Mouse (Mus musculus) adrenal gland, adult 2 months (tissue): ENCODE measurements around the gene Pycr1. TPM values are rescaled to one million over a fixed set of nuclear protein-coding genes. Genes with fewer than 3 reads are reported as not detected.

Source experiments
- DNase-seq: peaks from one replicate; pipeline ENCODE4 v3.0.0; 2021
- polyA plus RNA-seq: library from polyadenylated mRNA; depleted of rRNA; stranded (reverse); fragments of >200 nt; gene quantifications from 2 replicates; pipeline ENCODE4 v1.2.3, GENCODE M21; 2012
- total RNA-seq, 2 experiments: library from RNA; stranded (reverse); gene quantifications; 2 replicates each; pipeline ENCODE4 v1.2.3; 2021

Pycr1 gene
- total and polyA plus RNA-seq, 3 experiments = 1.0 to 3.5 (median 1.9) TPM

- peak; percentile 87 for DNase-seq
Observed at GRCm38 (mm10) chr11:120658876-120659410, 15.4 kb upstream of the Pycr1 start.

GRCm38 (mm10) chr11:120657301-120657700, 13.7 kb upstream of the Pycr1 start:
- no peak for DNase-seq

DNA sequence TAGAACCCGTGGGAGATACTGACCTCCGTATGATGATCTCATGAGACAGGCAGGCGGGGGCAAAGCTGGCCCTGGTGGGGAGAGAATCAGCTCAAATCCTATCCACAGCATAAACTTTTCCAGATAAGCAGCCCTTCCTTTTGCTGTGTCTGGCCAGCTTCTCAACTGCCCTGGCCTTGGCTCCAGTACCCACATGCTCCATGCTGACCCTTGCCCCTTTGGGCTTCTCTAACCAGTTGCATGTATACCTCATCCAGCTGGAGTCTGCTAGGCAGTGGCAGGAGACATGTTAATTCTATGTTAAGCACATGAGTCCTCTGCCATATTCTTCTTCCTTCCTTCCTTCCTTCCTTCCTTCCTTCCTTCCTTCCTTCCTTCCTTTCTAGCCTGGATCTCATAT, 11.2 kb upstream of the Pycr1 start:
- DNase-seq = no peak

DNA sequence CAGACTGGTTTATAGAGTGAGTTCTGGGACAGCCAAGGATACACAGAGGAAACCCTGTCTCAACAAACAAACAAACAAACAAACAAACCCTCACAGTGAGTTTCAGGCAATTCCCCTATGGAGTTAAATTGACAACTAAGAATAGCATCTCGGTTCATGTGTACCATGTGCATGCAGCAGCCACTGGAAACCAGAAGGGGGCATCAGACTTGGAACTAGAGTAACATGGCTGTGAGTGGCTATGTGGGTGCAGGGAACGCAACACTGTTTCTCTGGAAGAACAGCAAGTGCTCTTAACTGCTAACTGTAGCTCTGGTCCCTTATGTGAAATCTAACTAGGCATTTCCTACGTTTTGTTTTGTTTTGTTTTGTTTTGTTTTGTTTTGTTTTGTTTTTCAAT, 8.3 kb upstream of the Pycr1 start:
- DNase-seq = no peak

DNA sequence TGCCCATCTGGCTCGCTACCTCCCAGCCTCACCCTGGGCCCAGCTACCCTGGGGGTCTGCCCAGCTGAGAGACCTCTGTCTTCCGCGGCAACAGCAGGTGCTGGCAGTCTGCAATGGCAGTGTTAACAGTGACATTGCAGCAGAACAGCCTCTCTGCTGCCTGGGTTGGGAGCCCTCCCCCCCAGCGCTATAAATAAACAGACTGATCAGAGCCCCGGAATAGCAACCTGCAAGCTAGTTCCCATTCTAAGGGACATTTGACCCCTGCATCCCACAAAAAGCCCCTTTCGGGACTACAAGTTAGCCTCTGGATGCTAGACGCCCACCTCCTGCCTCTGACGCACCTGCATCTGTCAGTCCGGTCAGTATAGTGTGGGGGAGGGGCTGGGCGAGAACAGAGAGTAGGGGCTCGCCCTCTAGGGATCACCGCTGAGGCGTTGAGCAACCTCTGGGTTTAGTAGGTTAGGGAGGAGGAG, 4.5 kb upstream of the Pycr1 start, which contains the start of gene Myadml2:
TSS of gene Myadml2 (minus strand) at position 158 of the 476 bp plus-strand sequence.
- DNase-seq = no peak

- no peak for DNase-seq
Observed at GRCm38 (mm10) chr11:120647047-120647830, 3.7 kb upstream of the Pycr1 start.

- no peak for DNase-seq
Observed at GRCm38 (mm10) chr11:120642939-120643600, 499 bp downstream of the Pycr1 start.

DNA sequence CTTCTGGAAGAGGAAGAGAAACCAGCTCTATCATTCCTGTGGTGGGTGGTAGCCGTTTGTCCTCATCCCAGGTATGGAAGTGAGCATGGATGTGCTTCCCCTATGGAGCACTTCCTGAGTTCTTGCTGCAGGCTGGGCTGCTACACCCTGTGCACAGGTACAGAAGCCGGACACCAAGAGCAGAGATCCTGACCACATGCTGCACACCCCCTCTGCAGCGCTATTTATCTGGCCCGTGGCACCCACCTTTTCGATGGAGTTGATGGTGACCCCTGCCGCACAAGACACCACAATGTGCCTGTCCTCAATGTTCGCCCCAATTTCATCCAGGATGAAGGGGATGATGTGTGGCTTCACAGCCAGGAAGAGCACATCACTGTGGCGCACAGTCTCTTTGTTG, 1.7 kb downstream of the Pycr1 start:
- no peak for DNase-seq

- no peak for DNase-seq
Observed at GRCm38 (mm10) chr11:120641255-120641654, 2.3 kb downstream of the Pycr1 start.

DNA sequence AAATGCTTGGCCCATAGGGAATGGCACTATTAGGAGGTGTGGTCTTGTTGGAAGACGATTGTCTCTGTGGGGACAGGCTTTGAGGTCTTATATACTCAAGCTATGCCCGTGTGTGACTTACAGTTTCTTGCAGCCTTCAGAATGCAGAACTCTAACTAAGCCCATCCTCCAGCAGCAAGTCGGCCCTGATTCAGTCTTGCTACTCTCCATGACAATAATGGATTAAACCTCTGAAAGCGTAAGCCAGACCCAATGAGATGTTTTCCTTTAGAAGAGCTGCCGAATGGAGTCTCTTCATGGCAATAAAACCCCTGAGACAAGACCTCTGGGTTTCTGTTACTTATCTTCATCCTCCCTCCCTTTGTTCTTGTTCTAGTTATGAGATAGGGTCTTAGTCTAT, 8.8 kb downstream of the Pycr1 start:
- no peak for DNase-seq

DNA sequence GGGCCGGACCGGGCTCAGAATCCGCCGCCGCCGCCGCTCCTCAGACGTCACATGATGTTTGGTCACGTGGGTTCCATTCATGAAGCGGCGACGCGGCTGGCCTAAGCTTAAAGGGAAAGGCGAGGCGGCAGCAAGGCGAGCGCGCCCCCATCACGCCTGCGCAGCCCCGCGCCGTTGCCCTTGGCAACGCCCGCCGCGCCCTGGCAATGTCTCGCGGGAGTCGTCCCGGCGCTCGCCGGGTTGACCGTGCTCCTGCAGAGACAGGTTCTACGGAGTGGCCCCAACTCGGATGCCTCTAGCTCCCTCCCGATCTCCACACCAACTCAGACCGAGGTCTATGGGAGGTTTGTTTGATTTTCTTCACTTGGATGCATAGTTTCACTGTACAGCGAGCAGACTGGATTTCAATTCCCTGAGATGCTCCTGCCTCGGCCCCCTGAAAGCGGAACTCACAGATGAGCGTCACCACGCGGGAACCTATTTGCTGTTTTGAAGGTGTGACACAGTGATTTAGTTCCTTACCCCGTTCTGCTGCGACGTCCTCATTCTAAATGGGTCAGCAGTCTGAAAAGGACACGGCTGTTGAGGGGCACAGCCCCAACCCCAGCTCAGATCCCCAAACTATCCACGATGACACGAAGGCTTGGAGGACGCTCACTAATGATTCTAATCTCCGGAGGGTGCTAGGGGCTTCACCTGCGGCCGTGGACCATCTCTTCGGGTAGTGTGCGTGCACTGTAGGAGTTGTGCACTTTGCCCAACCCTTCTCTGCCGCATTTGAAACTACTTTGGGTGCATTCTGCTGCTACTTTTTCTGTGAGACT, 9.8 kb downstream of the Pycr1 start, which contains the start of gene Mafg:
TSS of gene Mafg (minus strand) at position 81 of the 824 bp plus-strand sequence.
- DNase-seq = peak; percentile 96

- peak; percentile 92 for DNase-seq
Observed at GRCm38 (mm10) chr11:120632559-120633519, 10.7 kb downstream of the Pycr1 start.

GRCm38 (mm10) chr11:120631726-120632448, 11.7 kb downstream of the Pycr1 start:
- DNase-seq = no peak

DNA sequence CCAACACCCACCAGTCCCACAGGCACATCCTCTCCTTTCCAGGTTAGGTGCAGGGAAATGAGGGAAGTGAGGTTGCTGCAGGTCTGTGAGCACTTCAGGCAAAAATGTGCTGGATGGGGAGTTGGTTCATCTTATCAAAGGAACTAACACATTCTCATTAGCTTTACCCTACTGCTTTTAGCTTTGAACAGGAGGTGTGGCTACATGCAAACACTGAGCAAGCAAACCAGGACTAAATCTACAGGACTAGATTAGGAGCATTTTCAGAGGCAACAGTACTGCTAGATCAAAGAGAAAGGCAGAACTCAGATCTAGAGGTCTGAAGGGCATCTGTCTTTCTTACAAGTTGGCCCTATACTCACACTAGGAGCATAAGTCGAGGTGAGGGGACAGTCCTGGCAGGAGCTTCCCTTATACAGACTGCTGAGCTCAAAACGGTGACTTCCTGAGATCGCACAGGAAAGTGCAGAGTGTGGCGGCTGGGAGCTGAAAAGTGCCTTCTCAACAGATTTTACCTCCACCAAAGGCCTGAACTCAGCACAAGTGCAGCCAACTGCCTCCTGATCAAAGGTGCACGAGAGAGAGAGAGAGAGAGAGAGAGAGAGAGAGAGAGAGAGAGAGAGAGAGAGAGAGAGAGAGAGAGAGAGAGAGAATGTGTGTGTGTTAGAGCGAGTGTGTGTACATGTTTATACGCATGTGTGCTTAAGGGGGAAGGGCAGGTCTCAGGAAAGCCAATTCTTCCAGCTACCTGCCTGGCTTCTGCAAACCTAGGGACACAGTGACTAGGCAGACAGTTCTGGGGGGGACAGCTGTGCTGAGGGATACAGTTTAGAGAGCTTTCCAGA, 12.5 kb downstream of the Pycr1 start:
- no peak for DNase-seq

- peak; percentile 75 for DNase-seq
Observed at GRCm38 (mm10) chr11:120630401-120630871, 13.1 kb downstream of the Pycr1 start.

DNA sequence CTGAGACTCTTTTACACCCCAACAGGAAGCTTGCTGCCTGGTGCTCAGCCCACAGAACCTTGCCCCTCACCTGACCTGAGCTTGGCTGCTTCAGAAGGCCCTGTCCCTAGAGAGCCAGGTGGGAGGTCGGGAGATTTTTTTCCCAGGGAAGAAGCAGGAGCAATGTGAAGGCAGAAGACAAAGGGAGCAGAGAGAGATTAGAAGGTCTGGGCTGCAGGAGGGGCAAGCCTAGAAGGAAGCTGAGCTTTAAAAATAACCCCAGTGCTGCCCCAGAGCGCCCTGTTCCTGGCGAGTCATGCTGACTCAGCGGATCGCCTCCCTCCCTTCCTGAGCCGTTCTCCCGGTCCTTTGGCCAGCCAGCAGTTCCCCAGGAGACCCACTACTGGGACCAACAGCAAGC, 13.7 kb downstream of the Pycr1 start:
- peak; percentile 76 for DNase-seq

DNA sequence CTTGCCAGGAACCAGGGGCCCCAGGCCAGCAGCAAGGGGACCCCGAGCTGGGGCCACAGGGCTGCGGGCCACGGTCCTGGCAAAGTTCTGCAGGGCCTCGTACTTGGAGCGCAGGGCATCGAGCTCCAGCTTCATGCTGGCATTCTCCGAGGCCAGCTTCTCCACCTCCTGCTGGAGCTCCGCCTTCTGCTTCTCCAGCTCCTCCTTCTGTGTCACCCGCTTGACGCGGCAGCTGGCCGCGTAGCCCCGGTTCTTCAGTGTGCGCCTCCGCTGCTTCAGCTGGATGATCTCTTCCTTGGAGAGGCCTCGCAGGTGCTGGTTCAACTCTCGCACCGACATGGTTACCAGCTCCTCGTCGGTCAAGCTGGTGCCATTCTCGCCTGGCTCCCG, 14.2 kb downstream of the Pycr1 start:
- DNase-seq = peak; percentile 77

DNA sequence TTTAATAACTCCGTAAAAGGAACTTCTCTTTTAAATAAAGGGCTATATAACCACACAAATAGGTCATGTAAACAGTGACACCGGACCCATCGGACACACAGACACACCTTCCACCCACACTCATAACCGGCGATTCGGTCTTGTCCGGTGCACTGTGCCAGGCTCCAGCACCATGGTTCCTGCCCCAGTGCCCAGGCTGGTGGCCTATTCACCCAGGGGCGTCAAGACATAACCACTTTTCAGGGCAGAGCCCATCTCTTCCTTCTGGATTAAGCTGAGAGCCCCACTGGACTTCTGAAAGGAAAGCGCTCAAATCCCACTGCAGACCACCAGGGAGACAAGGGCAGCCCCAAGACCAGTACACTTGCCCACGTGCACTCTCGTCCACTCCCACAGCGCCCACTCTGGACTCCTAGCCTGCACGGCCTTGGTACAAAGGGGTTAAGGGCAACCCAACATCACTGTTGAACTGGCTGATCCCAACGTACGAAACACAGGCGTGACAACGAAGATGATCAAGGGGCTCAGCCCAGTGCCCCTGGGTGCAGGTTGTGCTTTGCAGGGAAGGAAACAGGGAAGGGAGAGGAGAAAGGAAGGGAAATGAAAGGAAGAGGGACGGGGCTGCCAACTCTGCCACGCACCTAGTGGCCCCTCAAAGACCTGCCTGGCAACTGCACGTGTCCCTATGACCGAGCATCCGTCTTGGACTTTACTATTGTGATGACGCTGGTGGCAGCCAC, 14.8 kb downstream of the Pycr1 start:
- no peak for DNase-seq
